Mouse (Mus musculus): ENCODE results near the gene Olfr111. TPM values are rescaled to one million over a fixed set of nuclear protein-coding genes. Genes with fewer than 3 reads are reported as not detected.

The Olfr111 gene
- 0.22 and 0.52 TPM in 2 replicates for polyA plus RNA-seq (2012; rRNA removed; ENCODE audit: low replicate concordance)

DNA sequence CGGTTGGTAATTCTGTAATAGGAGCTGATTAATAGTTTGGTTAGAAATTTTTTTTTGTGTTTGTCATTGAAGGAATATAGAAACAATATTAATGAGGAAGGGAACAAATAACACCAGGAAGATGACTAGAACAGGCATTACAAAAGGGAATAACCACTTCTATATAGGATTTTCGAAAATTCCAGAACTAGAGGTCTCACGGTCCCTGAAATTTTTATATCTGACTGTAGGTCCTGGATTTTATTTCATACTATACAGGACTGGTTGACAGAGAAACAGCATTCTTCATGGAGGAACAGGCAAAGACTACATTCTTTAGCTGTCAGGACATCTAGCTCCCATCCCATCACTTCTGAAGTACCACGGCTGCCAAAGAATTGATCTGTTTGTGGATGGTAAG, at the start of gene Olfr111:
Gene Olfr111, plus strand, starts transcription at position 301 of the 400 bp plus-strand sequence.

GRCm38 (mm10) chr17:37458616-37459015, 49.2 kb upstream of the Olfr111 start, which contains the start of gene Olfr109:
Olfr109 (plus strand) TSS chr17:37458916.

GRCm38 (mm10) chr17:37483452-37483851, 24.4 kb upstream of the Olfr111 start, which contains the start of gene H2-M2:
H2-M2 (minus strand) TSS chr17:37483552.

GRCm38 (mm10) chr17:37491930-37492518, 15.8 kb upstream of the Olfr111 start, which contains the start of gene Olfr110:
Olfr110 (plus strand) TSS chr17:37492468.

DNA sequence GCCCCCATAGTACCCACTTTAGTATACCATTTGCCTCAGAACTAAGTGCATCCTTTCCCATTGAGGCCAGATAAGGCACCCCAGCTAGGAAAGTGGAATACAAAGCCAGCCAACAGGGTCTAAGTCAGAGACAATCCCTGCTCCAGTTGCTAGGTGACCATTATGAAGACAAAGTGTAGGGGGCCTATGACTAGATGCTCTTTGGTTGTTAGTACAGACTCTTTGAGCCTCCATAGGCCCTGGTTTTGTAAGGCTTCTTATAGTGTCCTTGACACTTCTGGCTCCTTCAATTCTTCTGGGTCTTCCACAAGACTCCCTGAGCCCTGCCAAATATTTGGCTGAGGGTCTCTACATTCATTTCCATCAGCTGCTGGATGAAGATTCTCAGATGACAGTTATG, 61.5 kb downstream of the Olfr111 start, which contains the start of gene Olfr112:
Gene Olfr112, minus strand, starts transcription at position 101 of the 400 bp plus-strand sequence.

DNA sequence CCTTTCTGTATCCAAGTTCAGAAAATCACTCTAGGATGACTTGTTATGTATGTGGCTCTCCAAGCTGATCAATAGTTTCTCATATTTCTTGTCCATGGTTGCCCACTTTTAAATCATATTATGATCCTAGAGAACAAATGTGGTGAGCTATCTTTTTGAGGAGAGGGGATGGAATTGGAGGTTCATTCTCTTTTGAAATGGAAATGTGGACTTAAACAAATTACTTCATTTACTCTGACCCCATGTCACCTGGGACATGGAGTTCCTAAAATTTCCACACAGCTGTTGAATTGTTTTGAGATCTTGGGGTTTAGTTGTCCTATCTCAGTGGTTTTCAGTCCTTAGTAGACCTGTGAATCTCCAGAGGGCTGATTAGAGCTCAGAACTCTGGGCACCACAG, 69.7 kb downstream of the Olfr111 start, which contains the start of gene Olfr113:
Gene Olfr113, minus strand, starts transcription at position 101 of the 400 bp plus-strand sequence.

Other genes with a start within 250 kb of the Olfr111 start
- gene Olfr98, start 244.3 kb upstream of the Olfr111 start, polyA plus RNA-seq (2012; rRNA removed; ENCODE audit: low replicate concordance): not detected in 2 replicates
- 16.8 and 24.2 TPM in 2 replicates for gene H2-M3, start 237.8 kb upstream of the Olfr111 start, polyA plus RNA-seq (2012; rRNA removed; ENCODE audit: low replicate concordance)
- gene Olfr99, start 224.6 kb upstream of the Olfr111 start, polyA plus RNA-seq (2012; rRNA removed; ENCODE audit: low replicate concordance): not detected in 2 replicates
- gene Olfr101, start 203.7 kb upstream of the Olfr111 start, polyA plus RNA-seq (2012; rRNA removed; ENCODE audit: low replicate concordance): not detected in 2 replicates
- not detected in 2 replicates for gene Olfr102, start 191.0 kb upstream of the Olfr111 start, polyA plus RNA-seq (2012; rRNA removed; ENCODE audit: low replicate concordance)
- not detected in 2 replicates for gene Olfr103, start 168.3 kb upstream of the Olfr111 start, polyA plus RNA-seq (2012; rRNA removed; ENCODE audit: low replicate concordance)
- not detected in 2 replicates for gene Olfr104-ps, start 148.4 kb upstream of the Olfr111 start, polyA plus RNA-seq (2012; rRNA removed; ENCODE audit: low replicate concordance)
- not detected in 2 replicates for gene Olfr105-ps, start 129.0 kb upstream of the Olfr111 start, polyA plus RNA-seq (2012; rRNA removed; ENCODE audit: low replicate concordance)
- gene Olfr106-ps, start 117.6 kb upstream of the Olfr111 start, polyA plus RNA-seq (2012; rRNA removed; ENCODE audit: low replicate concordance): not detected in 2 replicates
- not detected in 2 replicates for gene Olfr107, start 108.8 kb upstream of the Olfr111 start, polyA plus RNA-seq (2012; rRNA removed; ENCODE audit: low replicate concordance)
- gene Olfr108, start 62.5 kb upstream of the Olfr111 start, polyA plus RNA-seq (2012; rRNA removed; ENCODE audit: low replicate concordance): not detected in 2 replicates
- not detected in 2 replicates for gene Olfr109, start 49.1 kb upstream of the Olfr111 start, polyA plus RNA-seq (2012; rRNA removed; ENCODE audit: low replicate concordance)
- gene H2-M2, start 24.5 kb upstream of the Olfr111 start, polyA plus RNA-seq (2012; rRNA removed; ENCODE audit: low replicate concordance): 13.9 and 17.2 TPM in 2 replicates
- gene Olfr110, start 15.6 kb upstream of the Olfr111 start, polyA plus RNA-seq (2012; rRNA removed; ENCODE audit: low replicate concordance): 0.19 and 0.23 TPM in 2 replicates
- not detected in 2 replicates for gene Olfr112, start 61.4 kb downstream of the Olfr111 start, polyA plus RNA-seq (2012; rRNA removed; ENCODE audit: low replicate concordance)
- not detected in 2 replicates for gene Olfr113, start 69.6 kb downstream of the Olfr111 start, polyA plus RNA-seq (2012; rRNA removed; ENCODE audit: low replicate concordance)
- not detected in 2 replicates for gene Olfr114, start 84.7 kb downstream of the Olfr111 start, polyA plus RNA-seq (2012; rRNA removed; ENCODE audit: low replicate concordance)
- not detected in 2 replicates for gene Olfr115, start 119.1 kb downstream of the Olfr111 start, polyA plus RNA-seq (2012; rRNA removed; ENCODE audit: low replicate concordance)
- gene Olfr116, start 119.2 kb downstream of the Olfr111 start, polyA plus RNA-seq (2012; rRNA removed; ENCODE audit: low replicate concordance): not detected in 2 replicates
- not detected in 2 replicates for gene Olfr117, start 155.8 kb downstream of the Olfr111 start, polyA plus RNA-seq (2012; rRNA removed; ENCODE audit: low replicate concordance)
- not detected in 2 replicates for gene Olfr118, start 159.0 kb downstream of the Olfr111 start, polyA plus RNA-seq (2012; rRNA removed; ENCODE audit: low replicate concordance)
- not detected in 2 replicates for gene Olfr119, start 188.5 kb downstream of the Olfr111 start, polyA plus RNA-seq (2012; rRNA removed; ENCODE audit: low replicate concordance)
- not detected in 2 replicates for gene Olfr120, start 213.8 kb downstream of the Olfr111 start, polyA plus RNA-seq (2012; rRNA removed; ENCODE audit: low replicate concordance)
- not detected in 2 replicates for gene Olfr121, start 240.8 kb downstream of the Olfr111 start, polyA plus RNA-seq (2012; rRNA removed; ENCODE audit: low replicate concordance)

Data from mammary gland, adult 2 months (tissue).